Mouse (Mus musculus) CH12.LX (cell line): ENCODE results near the gene Sh3d21. TPM values are rescaled to one million over a fixed set of nuclear protein-coding genes. Genes with fewer than 3 reads are reported as not detected.
"Not testable (repeated sequence)": the region's sequence is repeated elsewhere in the genome, so short reads cannot be mapped to it uniquely, and the experiment has no call there.

ENCODE experiments used
- DNase-seq: peaks from one replicate; pipeline ENCODE4 v3.0.0-alpha.2; 2013; ENCODE audit errors: extremely low read depth
- H3K27ac ChIP-seq: 2 replicates; pipeline ENCODE4 v1.5.1; 2012; ENCODE audit warnings: low read depth, mild to moderate bottlenecking, control low read depth, moderate library complexity; ENCODE audit not compliant: insufficient read depth
- H3K27me3 ChIP-seq: replicated peaks from 2 replicates; pipeline ENCODE3; 2012; ENCODE audit warnings: inconsistent platforms
- H3K36me3 ChIP-seq, 2 experiments: replicated peaks in 1 of 2; 2 replicates each; pipeline versions ENCODE3 to v1.6.1; 2012; ENCODE audit warnings: inconsistent platforms in 1 of 2, low read length in 1 of 2, mild to moderate bottlenecking in 1 of 2, mixed read lengths in 1 of 2, moderate library complexity in 1 of 2; ENCODE audit not compliant: control insufficient read depth in 1 of 2, insufficient read depth in 1 of 2
- H3K4me1 ChIP-seq, 2 experiments: 2 replicates each; pipeline ENCODE4 v1.6.1; 2012; ENCODE audit warnings: inconsistent platforms in 1 of 2, moderate library complexity in 1 of 2; ENCODE audit not compliant: insufficient read depth in 2 of 2, control insufficient read depth in 1 of 2
- H3K4me2 ChIP-seq: 2 replicates; pipeline ENCODE4 v1.6.1; 2012; ENCODE audit warnings: low read depth, mild to moderate bottlenecking, control low read depth; ENCODE audit not compliant: poor library complexity, insufficient read depth, severe bottlenecking
- H3K4me3 ChIP-seq, 3 experiments: fragments of 150-350 bp in 1 of 3; sonication (generic) in 1 of 3; replicated peaks in 1 of 3; 2 replicates each; pipeline versions ENCODE3 to v1.5.1; 2011 to 2012; ENCODE audit warnings: low read depth in 2 of 3, low read length in 2 of 3, mild to moderate bottlenecking in 2 of 3, moderate library complexity in 2 of 3, control low read depth in 1 of 3, improper control_type of control experiment in 1 of 3, inconsistent platforms in 1 of 3, mixed read lengths in 1 of 3; ENCODE audit not compliant: poor library complexity in 1 of 3
- H3K79me2 ChIP-seq: replicated peaks from 2 replicates; pipeline ENCODE4 v1.6.1; 2012; ENCODE audit warnings: mild to moderate bottlenecking, moderate library complexity; ENCODE audit not compliant: control insufficient read depth, poor library complexity, insufficient read depth, severe bottlenecking; ENCODE audit errors: extremely low read depth
- H3K9ac ChIP-seq: 2 replicates; pipeline ENCODE4 v1.6.1; 2012; ENCODE audit warnings: low read depth, mild to moderate bottlenecking, control low read depth, moderate library complexity; ENCODE audit not compliant: insufficient read depth
- H3K9me3 ChIP-seq: replicated peaks from 2 replicates; pipeline ENCODE3; 2012; ENCODE audit warnings: low read length, inconsistent platforms, mixed read lengths
- BHLHE40 ChIP-seq: IDR thresholded peaks from 2 replicates; pipeline ENCODE4 v1.6.1; 2011; ENCODE audit warnings: mild to moderate bottlenecking, low read depth, low read length, improper control_type of control experiment
- CHD2 ChIP-seq: IDR thresholded peaks from 2 replicates; pipeline ENCODE4 v1.6.1; 2011; ENCODE audit warnings: low read length, improper control_type of control experiment
- E2F4 ChIP-seq: IDR thresholded peaks from 2 replicates; pipeline ENCODE4 v1.6.1; 2011; ENCODE audit warnings: low read depth, low read length, improper control_type of control experiment; ENCODE audit not compliant: insufficient replicate concordance
- EP300 ChIP-seq: IDR thresholded peaks from 2 replicates; pipeline ENCODE4 v1.6.1; 2011; ENCODE audit warnings: low read length, improper control_type of control experiment
- IRF4 ChIP-seq: IDR thresholded peaks from 2 replicates; pipeline ENCODE4 v1.6.1; 2014; ENCODE audit warnings: low read depth, mild to moderate bottlenecking, inconsistent platforms, low read length, improper control_type of control experiment
- JUND ChIP-seq: conservative IDR thresholded peaks from 2 replicates; pipeline ENCODE4 v1.6.1; 2011; ENCODE audit warnings: low read depth, low read length, improper control_type of control experiment
- MAZ ChIP-seq: IDR thresholded peaks from 2 replicates; pipeline ENCODE4 v1.6.1; 2012; ENCODE audit warnings: low read depth, mild to moderate bottlenecking, inconsistent platforms, low read length, improper control_type of control experiment, moderate library complexity
- NELFE ChIP-seq: IDR thresholded peaks from 2 replicates; pipeline ENCODE4 v1.6.1; 2011; ENCODE audit warnings: low read depth, low read length, improper control_type of control experiment
- RAD21 ChIP-seq: IDR thresholded peaks from 2 replicates; pipeline ENCODE4 v1.6.1; 2011; ENCODE audit warnings: low read depth, mild to moderate bottlenecking, low read length, improper control_type of control experiment, moderate library complexity
- RCOR1 ChIP-seq: conservative IDR thresholded peaks from 2 replicates; pipeline ENCODE4 v1.6.1; 2012; ENCODE audit warnings: low read depth, mild to moderate bottlenecking, inconsistent platforms, low read length, improper control_type of control experiment
- SIN3A ChIP-seq: IDR thresholded peaks from 2 replicates; pipeline ENCODE4 v1.6.1; 2012; ENCODE audit warnings: low read length, improper control_type of control experiment, inconsistent platforms
- TCF12 ChIP-seq: IDR thresholded peaks from 2 replicates; pipeline ENCODE4 v1.6.1; 2014; ENCODE audit warnings: low read depth, mild to moderate bottlenecking, inconsistent platforms, low read length, improper control_type of control experiment
- UBTF ChIP-seq: IDR thresholded peaks from 2 replicates; pipeline ENCODE4 v1.6.1; 2012; ENCODE audit warnings: low read depth, mild to moderate bottlenecking, inconsistent platforms, low read length, improper control_type of control experiment, moderate library complexity
- USF2 ChIP-seq: conservative IDR thresholded peaks from 2 replicates; pipeline ENCODE4 v1.6.1; 2011; ENCODE audit warnings: low read depth, low read length, improper control_type of control experiment
- ZC3H11A ChIP-seq: IDR thresholded peaks from 2 replicates; pipeline ENCODE4 v1.6.1; 2012; ENCODE audit warnings: low read depth, mild to moderate bottlenecking, inconsistent platforms, low read length, improper control_type of control experiment
- ZMIZ1 ChIP-seq: IDR thresholded peaks from 2 replicates; pipeline ENCODE4 v1.6.1; 2012; ENCODE audit warnings: low read depth, mild to moderate bottlenecking, inconsistent platforms, low read length, improper control_type of control experiment
- dilution Hi-C: fragments of 300-500 bp; cut with MboI; formaldehyde crosslinking; loops from 2 replicates; pipeline ENCODE4 v1.14.3; 2020; ENCODE audit warnings: low sequenced_read_pairs; ENCODE audit not compliant: extremely low pct_unique_long_range_greater_than_20kb, extremely low pct_ligation_motif_present
- in situ Hi-C: fragments of 300-500 bp; cut with MboI; formaldehyde crosslinking; loops from 3 replicates; pipeline ENCODE4 v1.14.3; 2019; ENCODE audit warnings: low sequenced_read_pairs, low pct_ligation_motif_present, low pct_unique_long_range_greater_than_20kb, mixed read lengths
- polyA plus RNA-seq: library from polyadenylated mRNA; unstranded; fragments of >175 nt; gene quantifications from 2 replicates; pipeline ENCODE4 v1.2.1, GENCODE M21; 2012; ENCODE audit warnings: low read depth; ENCODE audit not compliant: insufficient read length
- total RNA-seq, 2 experiments: library from RNA; depleted of rRNA; stranded (reverse); fragments of 300-350 nt in 1 of 2; fragments of >200 nt in 1 of 2; gene quantifications; 2 replicates each; pipeline ENCODE4 v1.2.3; 2012 to 2014

Gene Sh3d21
- total and polyA plus RNA-seq, 3 experiments: 0.21 to 0.46 (median 0.35) TPM

DNA sequence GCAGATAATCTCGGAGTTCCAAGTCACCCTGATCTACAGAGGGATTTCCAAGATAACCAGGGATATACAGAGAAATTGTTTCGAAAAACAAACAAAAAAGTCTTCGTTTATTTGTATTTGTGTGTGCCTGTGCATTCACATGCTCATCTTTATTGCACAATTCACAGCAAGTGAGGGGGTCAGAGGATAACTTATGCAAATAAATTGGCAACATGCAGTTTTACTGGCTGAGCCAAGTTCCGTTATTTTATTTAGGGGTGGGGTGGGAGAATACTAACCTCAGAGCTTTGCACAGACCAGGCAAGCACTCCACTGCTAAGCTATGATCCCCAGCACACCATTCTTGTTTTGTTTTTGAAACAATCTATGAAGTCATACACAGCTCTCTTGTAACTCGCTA lies 10.5 kb upstream of the Sh3d21 start:
- no peaks in the 10 kb centered on the region for H3K9me3 ChIP-seq
- TF ChIP-seq SIN3A: no peak
- TF ChIP-seq MAZ: no peak
- no peak for TF ChIP-seq ZC3H11A
- no peak for TF ChIP-seq RCOR1
- no peak for TF ChIP-seq E2F4
- TF ChIP-seq BHLHE40: no peak
- no peak for TF ChIP-seq IRF4
- no peak for TF ChIP-seq UBTF
- H3K79me2 ChIP-seq: peaks cover 5% of the 10 kb centered on the region; the same call in 1 of the 2 replicates
- no peak overlapping the region for H3K9ac ChIP-seq
- H3K4me2 ChIP-seq: no peak overlapping the region
- peaks cover 71 to 91% of the 10 kb centered on the region in 2 experiments for H3K36me3 ChIP-seq
- no peak for DNase-seq
- no peak overlapping the region for H3K27ac ChIP-seq
- peaks cover 0 to 8% of the 10 kb centered on the region in 2 experiments; a peak in 2 of 4 replicates for H3K4me1 ChIP-seq
- no peak overlapping the region for H3K4me3 ChIP-seq
- dilution Hi-C loops: no loop called here
- no peaks in the 10 kb centered on the region for H3K27me3 ChIP-seq
- in situ Hi-C loops: no loop called here

GRCm38 (mm10) chr4:126170737-126171136 lies 7.4 kb upstream of the Sh3d21 start:
- dilution Hi-C loops, H3K4me1 ChIP-seq, H3K27ac ChIP-seq, H3K79me2 ChIP-seq, in situ Hi-C loops, H3K27me3 ChIP-seq, H3K9ac ChIP-seq, H3K4me2 ChIP-seq, H3K9me3 ChIP-seq, DNase-seq, H3K4me3 ChIP-seq: not testable (repeated sequence)
- peaks cover 73 to 93% of the 10 kb centered on the region in 2 experiments for H3K36me3 ChIP-seq

DNA sequence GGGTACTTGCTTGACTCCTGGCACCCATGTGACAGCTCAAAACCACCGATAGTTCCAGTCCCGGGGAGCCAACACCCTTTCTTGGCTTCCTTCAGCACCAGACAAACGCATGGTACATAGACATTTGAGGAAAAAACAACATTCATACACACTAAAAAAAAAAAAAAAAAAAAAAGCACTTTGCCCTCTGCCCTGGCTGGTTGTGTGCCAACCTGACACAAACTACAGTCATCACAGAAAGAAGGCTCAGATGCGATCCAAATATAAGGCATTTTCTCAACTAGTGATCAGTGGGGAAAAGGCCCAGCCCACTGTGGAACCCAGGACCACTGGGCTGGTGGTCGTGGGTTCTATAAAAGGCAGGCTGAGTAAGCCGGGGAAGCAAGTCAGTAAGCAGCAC lies 5.6 kb upstream of the Sh3d21 start:
- H3K4me1 ChIP-seq: peaks cover 0 to 8% of the 10 kb centered on the region in 2 experiments; a peak in 2 of 4 replicates
- no peak overlapping the region for H3K27ac ChIP-seq
- H3K36me3 ChIP-seq: peaks cover 68 to 82% of the 10 kb centered on the region in 2 experiments
- in situ Hi-C loops (no loop called here), dilution Hi-C loops (no loop called here)
- DNase-seq: no peak
- no peak overlapping the region for H3K4me2 ChIP-seq
- no peaks in the 10 kb centered on the region for H3K27me3 ChIP-seq
- no peak overlapping the region for H3K4me3 ChIP-seq
- no peaks in the 10 kb centered on the region; the same call in 1 of the 2 replicates for H3K79me2 ChIP-seq
- no peak for TF ChIP-seq ZC3H11A
- TF ChIP-seq ZMIZ1: no peak
- TF ChIP-seq TCF12: no peak
- TF ChIP-seq RAD21: no peak
- no peak for TF ChIP-seq E2F4
- no peak for TF ChIP-seq USF2
- no peak for TF ChIP-seq EP300
- no peak for TF ChIP-seq NELFE
- TF ChIP-seq CHD2: no peak
- no peak for TF ChIP-seq SIN3A
- no peak for TF ChIP-seq JUND
- no peak overlapping the region for H3K9ac ChIP-seq
- no peaks in the 10 kb centered on the region for H3K9me3 ChIP-seq
